Mouse (Mus musculus): ENCODE results near the gene Hapln4.

DNA sequence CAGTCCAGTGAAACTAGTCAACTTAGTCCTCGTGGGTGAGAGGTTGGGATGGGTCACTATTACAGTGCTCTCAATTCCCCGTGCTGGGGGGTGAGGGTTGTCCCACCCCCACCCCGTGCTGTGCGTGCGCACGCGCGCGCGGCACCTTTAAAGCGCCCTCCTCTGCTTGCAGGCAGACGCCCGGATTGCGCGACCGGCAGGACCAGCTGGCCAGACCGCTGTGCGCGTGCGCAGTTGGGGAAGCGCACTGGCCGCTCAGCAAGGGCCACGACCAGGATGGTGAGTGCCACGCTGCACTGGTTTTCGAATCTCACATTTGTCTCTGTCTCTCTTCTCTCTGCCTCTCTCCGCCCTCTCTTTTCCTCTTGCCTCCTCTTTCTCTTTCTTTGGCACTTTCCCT, at the start of gene Hapln4:
- no peak for TF ChIP-seq POLR2A (IDR thresholded peaks at IDR 0.05; ENCODE audit: low read depth, low read length)
- TF ChIP-seq CTCF (conservative IDR thresholded peaks at IDR 0.05; ENCODE audit: insufficient read depth, insufficient read length, low read depth, low read length), result no peak

All from kidney, adult 2 months (tissue).